Mouse (Mus musculus) forebrain, embryonic 16.5 days (tissue): Measurements from ENCODE around the gene Mrgprd. TPM values are rescaled to one million over a fixed set of nuclear protein-coding genes. Genes with fewer than 3 reads are reported as not detected.

Experiments used
- ATAC-seq: fragments of 200-750 bp; cut with Nextera tagmentation; 2 replicates; pipeline ENCODE4 v1.8.0; 2017; ENCODE audit warnings: mild to moderate bottlenecking, moderate library complexity
- H3K27ac ChIP-seq: fragments of 300-500 bp; sonication (generic); 2 replicates; pipeline ENCODE4 v1.5.1; 2014; ENCODE audit warnings: low read length, control low read depth
- H3K27me3 ChIP-seq: fragments of 300-500 bp; sonication (generic); replicated peaks from 2 replicates; pipeline ENCODE4 v1.6.1; 2014; ENCODE audit warnings: low read length; ENCODE audit not compliant: control insufficient read depth, insufficient read depth
- H3K36me3 ChIP-seq: fragments of 300-500 bp; sonication (generic); 2 replicates; pipeline ENCODE4 v1.6.1; 2014; ENCODE audit not compliant: control insufficient read depth, insufficient read depth
- H3K4me1 ChIP-seq: fragments of 300-500 bp; sonication (generic); replicated peaks from 2 replicates; pipeline ENCODE4 v1.6.1; 2014; ENCODE audit warnings: low read length; ENCODE audit not compliant: control insufficient read depth, insufficient read depth
- H3K4me2 ChIP-seq: fragments of 300-500 bp; sonication (generic); 2 replicates; pipeline ENCODE4 v1.6.1; 2014; ENCODE audit warnings: mild to moderate bottlenecking, low read length, control low read depth
- H3K4me3 ChIP-seq: fragments of 300-500 bp; sonication (generic); replicated peaks from 2 replicates; pipeline ENCODE4 v1.5.1; 2014; ENCODE audit warnings: mild to moderate bottlenecking, low read length, control low read depth
- H3K9ac ChIP-seq: fragments of 300-500 bp; sonication (generic); replicated peaks from 2 replicates; pipeline ENCODE4 v1.6.1; 2014; ENCODE audit warnings: low read depth, low read length, control low read depth
- H3K9me3 ChIP-seq: fragments of 300-500 bp; sonication (generic); 2 replicates; pipeline ENCODE4 v1.6.1; 2016; ENCODE audit warnings: low read length; ENCODE audit not compliant: control insufficient read depth
- WGBS: fragments of 180-500 bp; shearing (Covaris S2); extraction: QIAGEN DNeasy Blood & Tissue Kit; methylation state at CpG from one replicate; pipeline ENCODE4 v1.1.7; 2014; 5-methylcytosine and 5-hydroxymethylcytosine counted together
- polyA plus RNA-seq: library from polyadenylated mRNA; unstranded; fragments of >200 nt; fragmentation: Nextera tagmentation; extraction: Ambion mirVana; gene quantifications from 2 replicates; pipeline ENCODE4 v1.2.1, GENCODE M21; 2015

Gene Mrgprd
- polyA plus RNA-seq, 1 experiment from 2014 or later = not detected

DNA sequence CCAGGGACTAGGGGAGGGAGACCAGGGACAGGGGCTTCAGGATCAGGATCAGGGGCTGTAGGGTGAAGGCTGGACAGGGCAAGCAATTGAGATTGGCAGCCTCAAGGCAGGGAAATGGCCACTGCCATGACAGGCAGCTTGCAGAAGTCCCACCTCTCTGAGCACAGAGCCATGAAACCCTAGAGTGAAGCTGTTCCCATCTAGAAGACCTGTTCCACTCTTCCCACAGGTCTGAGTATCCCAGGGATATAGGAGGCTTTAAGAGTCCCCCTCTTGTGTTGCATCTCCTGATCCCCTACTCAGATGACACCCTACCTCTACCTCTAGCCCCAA, 13.7 kb upstream of the Mrgprd start:
- Histone ChIP-seq H3K27ac (no peak overlapping the region), H3K9me3 (no peaks in the 10 kb centered on the region), H3K9ac (no peak overlapping the region), H3K4me1 (0 out of 2 replicates have a peak, but pooled peaks cover 6% of the 10 kb centered on the region), H3K4me2 (no peak overlapping the region), H3K36me3 (no peaks in the 10 kb centered on the region), H3K4me3 (no peak overlapping the region), H3K27me3 (no peaks in the 10 kb centered on the region)
- no peak for ATAC-seq

DNA sequence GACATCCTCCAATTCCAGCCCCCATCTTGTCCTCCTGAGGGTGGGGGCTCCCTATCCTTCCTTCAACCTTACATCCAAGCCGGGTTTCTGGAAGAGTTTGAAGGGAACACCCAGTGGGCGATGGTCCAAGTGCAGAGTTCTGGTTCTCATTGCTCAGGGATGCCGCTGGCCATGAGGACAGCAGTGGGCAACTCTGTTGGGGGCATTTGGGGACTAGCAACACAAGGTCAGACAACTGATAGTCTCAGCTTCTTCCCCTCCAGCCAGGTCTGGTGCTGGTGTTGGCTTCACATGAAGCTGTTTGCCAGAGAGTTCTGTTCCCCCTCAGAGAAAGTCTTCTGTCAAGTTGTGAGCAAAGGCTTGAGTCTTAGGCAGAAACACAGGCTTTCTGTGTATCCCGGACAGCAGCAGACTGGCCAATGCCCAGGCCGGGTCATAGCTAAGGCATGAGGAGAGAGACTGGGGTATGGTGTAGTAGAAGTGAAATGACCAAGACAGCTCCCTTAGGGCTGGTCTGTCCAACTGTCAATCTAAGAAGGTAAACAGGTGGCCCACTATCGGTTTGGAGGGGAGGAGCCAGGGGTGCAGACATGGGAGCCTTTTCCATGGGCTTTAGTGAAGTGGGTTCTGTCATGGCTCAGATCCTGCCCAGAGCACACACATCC, 13.2 kb upstream of the Mrgprd start:
- Histone ChIP-seq H3K27me3 (no peaks in the 10 kb centered on the region), H3K4me3 (no peak overlapping the region), H3K9me3 (no peaks in the 10 kb centered on the region), H3K27ac (no peak overlapping the region), H3K36me3 (no peaks in the 10 kb centered on the region), H3K4me2 (no peak overlapping the region), H3K4me1 (0 out of 2 replicates have a peak, but pooled peaks cover 6% of the 10 kb centered on the region), H3K9ac (no peak overlapping the region)
- 89% methylated on average over 6 of the region's 6 CpGs for WGBS
- ATAC-seq = no peak

DNA sequence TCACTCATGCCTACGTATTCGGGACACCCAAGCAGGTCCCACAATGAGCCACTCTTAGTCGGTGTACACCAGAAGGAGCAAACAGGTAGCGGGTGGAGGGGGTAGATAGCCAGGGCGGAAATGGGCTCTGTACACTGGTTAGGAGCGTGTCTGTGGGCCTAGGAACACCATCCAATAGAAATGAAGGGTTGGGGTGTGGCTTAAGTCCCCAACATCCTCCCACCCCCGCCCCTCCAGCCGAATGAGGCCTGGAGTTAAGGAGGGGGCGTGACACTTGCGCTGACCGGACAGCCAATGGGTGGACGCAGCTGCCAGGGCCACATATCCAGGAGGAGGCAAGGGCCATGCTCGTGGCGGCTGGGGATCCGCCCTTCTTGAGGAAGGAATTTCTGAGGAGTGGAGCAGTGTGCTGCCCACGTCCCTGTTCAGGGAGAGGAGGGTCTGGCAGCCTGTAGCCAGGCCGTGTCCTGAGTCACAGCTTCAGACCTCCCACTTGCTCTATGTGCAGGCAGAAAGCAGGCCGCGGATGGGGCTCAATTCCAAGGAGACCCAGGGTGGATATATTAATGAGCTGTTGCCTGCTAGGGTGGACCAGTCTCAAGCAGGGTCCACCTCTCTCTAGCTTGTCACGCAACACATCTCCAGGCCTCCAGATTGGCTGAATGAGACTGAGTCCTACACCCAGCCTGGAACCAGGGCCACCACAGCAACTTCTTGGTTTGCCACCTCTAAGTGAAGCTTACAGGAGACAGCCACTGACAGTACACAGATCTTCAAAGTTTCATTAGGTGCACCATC, 11.9 kb upstream of the Mrgprd start:
- no peaks in the 10 kb centered on the region for H3K36me3 ChIP-seq
- no peaks in the 10 kb centered on the region for H3K9me3 ChIP-seq
- no peak overlapping the region for H3K27ac ChIP-seq
- H3K4me1 ChIP-seq = 0 out of 2 replicates have a peak, but pooled peaks cover 6% of the 10 kb centered on the region
- ATAC-seq = peak; percentile 73
- no peaks in the 10 kb centered on the region for H3K27me3 ChIP-seq
- 6% methylated on average over 20 of the region's 20 CpGs for WGBS
- 0 out of 2 replicates have a peak overlapping the region, but pooled peaks have one; percentile 5 for H3K9ac ChIP-seq
- peak overlapping the region; percentile 9; the same call in 1 of the 2 replicates for H3K4me3 ChIP-seq
- peak overlapping the region; percentile 42 for H3K4me2 ChIP-seq

DNA sequence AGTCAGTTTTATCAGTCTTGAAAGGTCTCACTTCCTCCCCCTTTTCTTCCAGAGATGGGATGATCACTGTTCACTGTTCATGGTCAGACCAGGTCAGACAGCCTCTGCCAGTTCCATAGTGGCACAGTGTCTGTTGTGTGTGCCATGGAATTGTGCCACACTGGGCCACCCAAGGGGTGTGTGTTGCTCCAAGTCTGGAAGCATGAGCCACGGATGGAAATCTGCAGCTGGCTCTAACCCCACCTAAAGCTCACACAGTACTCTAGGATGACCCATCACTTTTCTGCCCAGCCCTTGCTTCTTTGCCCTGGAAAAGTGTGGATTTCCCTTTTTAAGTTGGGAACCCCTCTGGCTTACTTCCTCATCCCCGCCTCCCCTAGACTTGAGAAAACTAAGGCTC, 10.5 kb upstream of the Mrgprd start:
- H3K4me3 ChIP-seq = no peak overlapping the region
- WGBS = 82% methylated on average over 2 of the region's 2 CpGs
- 0 out of 2 replicates have a peak, but pooled peaks cover 6% of the 10 kb centered on the region for H3K4me1 ChIP-seq
- no peak overlapping the region for H3K9ac ChIP-seq
- no peak overlapping the region for H3K4me2 ChIP-seq
- H3K9me3 ChIP-seq = no peaks in the 10 kb centered on the region
- H3K27ac ChIP-seq = no peak overlapping the region
- no peaks in the 10 kb centered on the region for H3K27me3 ChIP-seq
- ATAC-seq = no peak
- no peaks in the 10 kb centered on the region for H3K36me3 ChIP-seq

DNA sequence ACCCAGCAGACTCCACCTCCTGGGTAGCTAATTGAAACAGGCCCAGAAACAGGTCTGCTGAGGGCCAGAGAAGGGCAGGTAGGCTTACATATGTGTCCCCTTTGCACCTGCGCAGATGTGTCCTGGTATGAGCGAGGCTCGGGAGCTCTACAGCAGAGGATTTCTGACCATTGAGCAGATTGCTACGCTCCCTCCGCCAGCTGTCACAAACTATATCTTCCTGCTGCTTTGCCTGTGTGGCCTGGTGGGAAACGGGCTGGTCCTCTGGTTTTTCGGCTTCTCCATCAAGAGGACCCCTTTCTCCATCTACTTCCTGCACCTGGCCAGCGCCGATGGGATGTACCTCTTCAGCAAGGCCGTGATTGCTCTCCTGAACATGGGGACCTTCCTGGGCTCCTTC, 7.0 kb upstream of the Mrgprd start:
- WGBS = 90% methylated on average over 10 of the region's 10 CpGs
- ATAC-seq = no peak
- no peak overlapping the region for H3K4me2 ChIP-seq
- H3K27me3 ChIP-seq = no peaks in the 10 kb centered on the region
- H3K9ac ChIP-seq = no peak overlapping the region
- no peaks in the 10 kb centered on the region for H3K9me3 ChIP-seq
- no peaks in the 10 kb centered on the region for H3K36me3 ChIP-seq
- no peak overlapping the region for H3K27ac ChIP-seq
- no peak overlapping the region for H3K4me3 ChIP-seq
- H3K4me1 ChIP-seq = 0 out of 2 replicates have a peak, but pooled peaks cover 2% of the 10 kb centered on the region

DNA sequence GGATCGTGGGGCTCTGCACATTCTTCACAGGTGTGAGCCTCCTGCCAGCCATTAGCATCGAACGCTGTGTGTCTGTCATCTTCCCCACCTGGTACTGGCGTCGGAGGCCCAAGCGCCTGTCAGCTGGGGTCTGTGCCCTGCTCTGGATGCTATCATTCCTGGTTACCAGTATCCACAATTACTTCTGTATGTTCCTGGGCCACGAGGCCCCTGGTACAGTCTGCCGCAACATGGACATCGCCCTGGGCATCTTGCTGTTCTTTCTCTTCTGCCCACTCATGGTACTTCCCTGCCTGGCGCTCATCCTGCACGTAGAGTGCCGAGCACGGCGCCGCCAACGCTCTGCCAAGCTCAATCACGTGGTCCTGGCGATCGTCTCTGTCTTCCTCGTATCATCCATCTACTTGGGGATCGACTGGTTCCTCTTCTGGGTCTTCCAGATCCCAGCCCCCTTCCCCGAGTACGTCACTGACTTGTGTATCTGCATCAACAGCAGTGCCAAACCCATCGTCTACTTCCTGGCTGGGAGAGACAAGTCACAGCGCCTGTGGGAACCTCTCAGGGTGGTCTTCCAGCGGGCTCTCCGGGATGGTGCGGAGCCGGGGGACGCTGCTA, 6.5 kb upstream of the Mrgprd start:
- H3K36me3 ChIP-seq = no peaks in the 10 kb centered on the region
- no peak for ATAC-seq
- no peak overlapping the region for H3K27ac ChIP-seq
- H3K4me1 ChIP-seq = no peaks in the 10 kb centered on the region
- H3K9ac ChIP-seq = no peak overlapping the region
- 80% methylated on average over 30 of the region's 30 CpGs for WGBS
- no peak overlapping the region for H3K4me3 ChIP-seq
- no peak overlapping the region for H3K4me2 ChIP-seq
- no peaks in the 10 kb centered on the region for H3K27me3 ChIP-seq
- H3K9me3 ChIP-seq = no peaks in the 10 kb centered on the region

DNA sequence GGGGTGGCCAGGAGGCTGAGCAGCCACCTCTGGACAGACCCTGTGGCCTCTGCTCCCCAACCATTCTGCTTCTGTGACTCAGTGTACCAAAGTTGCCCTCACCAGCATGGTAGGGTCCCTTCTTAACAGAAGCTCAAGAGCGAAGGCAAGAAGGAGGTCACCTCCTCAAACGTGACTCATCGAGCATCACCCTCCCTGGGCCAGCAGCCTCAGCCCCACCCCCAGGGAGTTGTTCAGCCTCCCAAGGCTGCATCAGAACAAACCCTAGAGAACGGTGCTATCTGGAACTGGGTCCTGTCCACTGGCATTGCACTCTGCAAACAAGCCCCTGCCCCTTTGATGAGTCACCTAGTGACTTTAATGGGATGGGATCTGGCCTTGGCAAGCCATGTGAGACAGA, 5.8 kb upstream of the Mrgprd start:
- no peak for ATAC-seq
- Histone ChIP-seq H3K4me3 (no peak overlapping the region), H3K4me2 (no peak overlapping the region), H3K9ac (no peak overlapping the region), H3K4me1 (no peaks in the 10 kb centered on the region), H3K36me3 (no peaks in the 10 kb centered on the region), H3K27ac (no peak overlapping the region), H3K9me3 (no peaks in the 10 kb centered on the region), H3K27me3 (no peaks in the 10 kb centered on the region)
- 78% methylated on average over 4 of the region's 4 CpGs for WGBS

DNA sequence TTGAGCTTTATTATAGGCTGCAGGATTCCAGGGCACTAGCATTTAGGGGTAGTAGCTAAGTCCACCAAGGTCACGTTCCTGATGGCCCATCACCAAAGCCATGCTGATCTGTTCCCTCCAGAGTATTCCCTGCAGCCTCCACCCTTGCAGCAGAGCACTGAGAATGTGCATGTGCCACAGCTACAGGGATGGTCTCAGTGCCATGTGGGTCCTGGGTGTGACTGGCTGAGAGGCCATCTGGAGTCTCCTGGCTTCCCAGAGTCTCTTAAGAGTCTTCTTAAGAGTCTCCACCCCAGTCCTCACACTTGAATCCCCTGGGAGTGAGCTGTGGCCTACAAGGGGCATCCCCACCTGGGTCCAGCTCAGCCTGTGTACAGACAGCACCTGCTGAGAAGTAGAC, 4.8 kb upstream of the Mrgprd start:
- ATAC-seq = no peak

DNA sequence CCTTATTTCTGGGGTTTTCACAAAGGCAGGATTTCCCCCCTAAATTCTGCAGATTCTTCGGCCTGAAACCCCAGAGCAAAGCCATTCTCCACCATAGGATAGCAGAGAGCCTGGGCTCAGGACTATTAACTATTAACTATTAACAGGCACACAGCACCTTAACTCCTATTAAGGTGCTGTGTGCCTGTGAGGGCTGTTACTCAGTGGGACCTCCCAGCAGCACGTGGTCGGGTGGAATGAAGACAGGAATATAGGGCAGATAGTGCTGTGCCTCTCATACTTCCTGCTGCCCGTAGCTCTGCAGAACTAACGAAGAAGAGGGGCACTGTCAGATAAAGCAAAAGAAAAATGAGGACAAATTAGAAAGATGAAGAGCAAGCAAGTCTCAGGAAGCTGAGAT, 4.1 kb upstream of the Mrgprd start:
- 76% methylated on average over 5 of the region's 5 CpGs for WGBS
- H3K4me3 ChIP-seq = no peak overlapping the region
- no peak overlapping the region for H3K9ac ChIP-seq
- H3K36me3 ChIP-seq = no peaks in the 10 kb centered on the region
- H3K9me3 ChIP-seq = no peaks in the 10 kb centered on the region
- H3K4me2 ChIP-seq = no peak overlapping the region
- no peak for ATAC-seq
- H3K27ac ChIP-seq = no peak overlapping the region
- no peaks in the 10 kb centered on the region for H3K4me1 ChIP-seq
- H3K27me3 ChIP-seq = no peaks in the 10 kb centered on the region

More for the DNA sequence above, 4.8 kb upstream of the Mrgprd start:
- H3K4me1 ChIP-seq = no peaks in the 10 kb centered on the region
- H3K27ac ChIP-seq = no peak overlapping the region
- H3K9ac ChIP-seq = no peak overlapping the region
- H3K4me2 ChIP-seq = no peak overlapping the region
- H3K27me3 ChIP-seq = no peaks in the 10 kb centered on the region
- no peaks in the 10 kb centered on the region for H3K9me3 ChIP-seq
- no peaks in the 10 kb centered on the region for H3K36me3 ChIP-seq
- no peak overlapping the region for H3K4me3 ChIP-seq
- 67% methylated on average over 1 of the region's 1 CpGs for WGBS
